Mouse (Mus musculus): ENCODE measurements around the gene Taf4.

Taf4 gene

GRCm38 (mm10) chr2:179976628-179977343 lies at the start of gene Taf4:
Gene Taf4 (minus strand): TSS chr2:179976646.
- peak; percentile 84 for DNase-seq

- DNase-seq: no peak
Observed at GRCm38 (mm10) chr2:180025861-180026200, 49.4 kb upstream of the Taf4 start.

GRCm38 (mm10) chr2:180025135-180025860 lies 48.9 kb upstream of the Taf4 start:
- no peak for DNase-seq

- peak; percentile 99 for DNase-seq
Observed at GRCm38 (mm10) chr2:180024401-180025098, 48.1 kb upstream of the Taf4 start, which contains the start of gene Lsm14b. Gene Lsm14b (plus strand): TSS chr2:180024987.

GRCm38 (mm10) chr2:180022751-180023150 lies 46.3 kb upstream of the Taf4 start:
- no peak for DNase-seq

GRCm38 (mm10) chr2:180020919-180021318 lies 44.5 kb upstream of the Taf4 start:
- no peak for DNase-seq

- DNase-seq: no peak
Observed at GRCm38 (mm10) chr2:180020091-180020661, 43.7 kb upstream of the Taf4 start.

GRCm38 (mm10) chr2:180018573-180018972 lies 42.1 kb upstream of the Taf4 start:
- no peak for DNase-seq

GRCm38 (mm10) chr2:180017632-180018031 lies 41.2 kb upstream of the Taf4 start:
- DNase-seq: no peak

GRCm38 (mm10) chr2:180013686-180014085 lies 37.2 kb upstream of the Taf4 start:
- no peak for DNase-seq

GRCm38 (mm10) chr2:180011370-180011769 lies 34.9 kb upstream of the Taf4 start:
- DNase-seq: no peak

GRCm38 (mm10) chr2:180010686-180011085 lies 34.2 kb upstream of the Taf4 start:
- DNase-seq: no peak

- DNase-seq: no peak
Observed at GRCm38 (mm10) chr2:180006352-180007017, 30.0 kb upstream of the Taf4 start.

GRCm38 (mm10) chr2:180005656-180006351 lies 29.4 kb upstream of the Taf4 start:
- no peak for DNase-seq

- DNase-seq: no peak
Observed at GRCm38 (mm10) chr2:180001635-180002034, 25.2 kb upstream of the Taf4 start.

- no peak for DNase-seq
Observed at GRCm38 (mm10) chr2:179998431-179998830, 22.0 kb upstream of the Taf4 start.

- DNase-seq: no peak
Observed at GRCm38 (mm10) chr2:179993071-179993470, 16.6 kb upstream of the Taf4 start.

- DNase-seq: no peak
Observed at GRCm38 (mm10) chr2:179989098-179989497, 12.7 kb upstream of the Taf4 start.

GRCm38 (mm10) chr2:179986437-179987022 lies 10.1 kb upstream of the Taf4 start:
- no peak for DNase-seq

- no peak for DNase-seq
Observed at GRCm38 (mm10) chr2:179985695-179986094, 9.2 kb upstream of the Taf4 start.

GRCm38 (mm10) chr2:179984830-179985229 lies 8.4 kb upstream of the Taf4 start:
- no peak for DNase-seq

GRCm38 (mm10) chr2:179982715-179983114 lies 6.3 kb upstream of the Taf4 start:
- DNase-seq: no peak

Data from kidney, adult 11 months (tissue).